Mouse (Mus musculus) layer of hippocampus, adult 18-20 months (tissue): ENCODE data around the gene Inip. TPM values are rescaled to one million over a fixed set of nuclear protein-coding genes. Genes with fewer than 3 reads are reported as not detected.
"Not testable (repeated sequence)": the region's sequence is repeated elsewhere in the genome, so short reads cannot be mapped to it uniquely, and the experiment has no call there.

Source experiments
- DNase-seq, 2 experiments: peaks; one replicate each; pipeline ENCODE4 v3.0.0; 2022; ENCODE audit warnings: low spot score in 2 of 2
- total RNA-seq, 2 experiments: library from RNA; stranded (reverse); gene quantifications; 2 replicates each; pipeline ENCODE4 v1.2.3; 2021

Gene Inip
- total RNA-seq, 2 experiments from 2014 or later, result 25.0 TPM

DNA sequence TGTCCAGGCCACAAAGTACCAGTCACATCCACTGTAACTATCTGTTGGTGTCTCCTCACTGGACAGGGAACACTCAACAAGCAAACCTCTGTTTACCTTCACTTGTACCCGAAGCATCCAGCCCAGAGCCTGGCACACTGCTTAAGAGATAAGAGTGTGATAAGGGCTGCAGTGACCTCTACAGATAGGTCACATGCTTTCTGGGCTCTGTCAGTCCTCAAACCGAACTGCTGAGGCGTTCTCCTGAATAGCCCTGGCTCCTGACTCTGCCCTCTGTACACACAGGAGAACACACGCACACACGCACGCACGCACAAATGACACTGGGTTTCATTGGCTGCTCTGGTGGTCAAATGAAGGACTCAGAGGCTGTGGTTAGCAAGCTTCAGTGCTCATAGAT is 12.7 kb upstream of the Inip start:
- DNase-seq, result no peak

DNA sequence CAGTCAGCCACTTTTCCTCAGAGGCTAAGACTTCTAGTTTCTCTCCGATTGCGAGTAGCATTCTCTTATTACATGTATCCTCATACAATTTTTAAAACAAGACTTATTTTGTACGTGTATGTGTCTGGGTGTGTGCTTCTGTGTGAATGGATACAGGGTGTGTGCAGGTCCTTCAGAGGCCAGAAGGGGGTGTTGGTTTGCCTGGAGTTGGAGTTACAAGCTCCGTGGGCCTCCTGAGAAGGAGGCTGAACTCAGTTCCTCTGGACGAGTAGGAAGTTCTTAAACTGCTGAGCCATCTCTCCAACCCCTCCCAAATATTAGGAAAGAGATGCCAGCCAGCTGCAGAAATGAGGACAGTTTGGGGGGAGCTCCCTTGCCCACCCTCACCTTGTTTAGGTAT is 7.0 kb upstream of the Inip start:
- DNase-seq, result no peak

DNA sequence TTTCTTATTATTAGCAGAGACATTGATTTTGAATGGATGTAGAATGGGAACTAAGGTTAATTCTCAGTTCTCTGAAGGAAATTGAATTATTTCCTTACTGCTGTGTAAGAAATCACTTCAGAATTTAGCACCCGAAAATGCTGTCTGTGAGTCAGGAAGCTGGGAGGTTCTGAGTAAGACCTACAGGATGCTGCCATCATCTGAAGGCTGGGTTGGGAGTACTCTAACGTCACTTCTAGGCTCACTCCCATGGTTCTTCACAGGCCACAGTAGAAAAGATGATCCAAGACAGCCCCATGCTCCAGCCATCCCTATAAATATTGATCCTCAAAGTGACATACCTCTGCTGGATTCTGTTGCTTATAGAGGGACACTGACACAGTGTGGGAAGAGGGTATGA is 6.1 kb upstream of the Inip start:
- no peak for DNase-seq

DNA sequence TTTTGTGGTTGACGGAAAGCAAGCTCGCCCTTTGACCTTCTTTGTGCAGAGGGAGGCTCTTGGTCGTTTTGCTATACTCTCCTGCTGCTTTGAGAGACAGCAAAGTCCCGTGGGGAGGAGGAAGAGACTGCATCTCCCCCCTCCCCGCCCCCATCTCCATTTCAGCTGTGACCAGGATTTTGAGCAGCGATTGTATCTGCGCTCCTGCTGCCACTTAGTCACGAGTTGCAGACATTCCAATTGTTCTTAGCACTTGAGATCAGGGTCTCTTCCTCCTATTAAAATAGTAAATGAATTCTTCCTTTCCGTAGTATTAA is 5.4 kb upstream of the Inip start:
- no peak for DNase-seq

DNA sequence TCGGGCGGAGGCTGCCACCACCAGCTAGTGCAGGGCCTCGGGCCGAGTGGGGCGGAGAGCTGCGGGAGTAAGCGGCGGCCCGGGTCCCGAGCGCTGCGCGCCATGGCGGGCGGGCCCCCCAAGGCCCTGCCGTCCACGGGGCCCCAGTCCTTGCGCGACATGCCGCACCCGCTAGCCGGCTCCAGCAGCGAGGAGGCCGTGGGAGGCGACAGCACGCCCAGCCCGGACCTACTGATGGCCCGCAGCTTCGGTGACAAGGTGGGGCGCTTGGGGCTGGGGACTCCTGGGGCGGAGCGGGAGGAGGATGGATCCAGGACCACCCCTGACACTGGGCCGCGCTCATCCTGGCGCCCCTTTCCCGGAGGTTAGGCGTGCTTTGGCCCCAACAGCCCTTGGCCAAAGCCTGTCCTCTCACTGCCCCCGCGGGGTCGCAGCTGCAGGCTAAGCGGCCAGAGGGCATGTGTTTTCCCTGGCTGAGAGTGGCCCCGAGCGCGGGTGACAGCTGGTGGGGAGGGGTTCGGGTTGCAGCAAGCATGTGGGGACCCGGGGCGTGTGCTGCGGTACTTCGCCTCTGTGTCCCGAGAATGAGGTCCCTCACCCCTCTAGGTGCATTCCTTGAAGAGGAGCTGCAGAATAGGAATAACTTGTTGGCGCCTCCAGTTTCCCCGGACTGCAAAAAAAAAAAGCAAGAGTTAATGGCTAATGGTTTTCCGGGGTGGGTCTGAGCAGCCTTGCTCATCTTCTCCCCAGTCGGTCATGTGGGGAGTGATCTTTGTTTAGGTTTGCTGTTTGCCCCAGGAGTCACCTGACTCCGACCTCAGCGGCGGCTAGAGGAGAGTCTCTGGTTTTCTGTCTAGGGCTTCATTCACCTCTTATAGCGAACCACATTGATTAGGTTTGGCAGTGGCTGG is 4.8 kb upstream of the Inip start:
- DNase-seq, result peak in 1 of 2 experiments; percentile 28

DNA sequence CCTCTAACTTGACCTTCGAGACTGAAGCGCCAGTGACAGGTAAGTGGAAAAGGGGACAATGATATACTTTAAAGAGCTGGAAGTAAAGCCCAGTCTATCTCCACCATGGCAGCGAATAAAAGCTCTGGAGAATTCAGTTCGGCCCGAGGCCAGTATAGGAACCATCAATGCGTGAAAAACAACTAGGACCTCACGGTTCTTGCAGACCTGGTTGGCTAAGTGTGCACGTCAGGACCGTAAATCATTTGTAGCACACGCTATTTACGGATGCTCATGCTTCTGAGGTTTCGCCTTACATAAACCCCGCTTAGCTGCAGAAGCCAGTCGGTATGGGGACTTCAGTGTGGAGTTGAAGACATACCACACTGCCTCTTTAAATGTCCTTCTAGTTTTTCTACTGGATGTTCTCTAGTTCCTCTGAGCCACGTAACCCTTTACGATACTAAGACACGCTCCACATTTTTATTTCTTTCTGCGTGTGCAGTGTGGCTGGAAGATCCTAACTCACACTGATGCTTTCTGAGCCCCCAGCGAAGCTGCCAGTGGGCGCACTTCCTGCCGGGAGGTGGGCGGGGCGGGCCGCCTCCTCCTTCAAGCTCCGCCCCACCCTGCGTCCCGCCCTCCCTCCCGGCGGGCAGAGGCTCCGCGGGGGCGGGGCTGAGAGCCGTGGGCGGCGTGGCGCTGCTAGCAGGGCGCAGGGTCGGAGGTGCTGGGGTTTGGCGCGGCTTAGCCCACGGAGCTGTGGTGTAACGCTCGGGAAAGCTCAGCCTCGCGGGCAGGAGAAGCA is 4.0 kb upstream of the Inip start, which contains the start of gene Snx30:
Gene Snx30 (plus strand): TSS at position 660 of the 787 bp plus-strand sequence.
- DNase-seq, result peak; percentile 89 to 94

DNA sequence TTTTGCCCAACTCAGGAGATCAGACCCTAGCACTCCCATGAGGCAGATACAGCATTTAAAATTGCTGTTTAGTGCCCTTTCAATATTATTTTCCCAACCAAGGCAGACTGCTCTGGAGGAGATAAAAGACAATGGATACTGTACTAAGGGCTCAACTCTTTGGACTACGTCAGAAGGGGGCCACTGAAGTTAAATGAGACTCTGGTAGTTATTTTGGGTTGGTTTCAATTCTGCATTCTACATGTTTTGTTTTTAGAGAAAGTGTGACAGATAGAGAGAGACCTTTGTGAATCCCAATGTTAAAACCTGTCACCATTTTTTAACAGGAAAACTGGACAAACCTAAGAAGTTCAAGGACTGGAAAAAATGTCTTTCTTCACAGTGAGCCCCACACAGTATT is 3.4 kb upstream of the Inip start:
- DNase-seq, result no peak

DNA sequence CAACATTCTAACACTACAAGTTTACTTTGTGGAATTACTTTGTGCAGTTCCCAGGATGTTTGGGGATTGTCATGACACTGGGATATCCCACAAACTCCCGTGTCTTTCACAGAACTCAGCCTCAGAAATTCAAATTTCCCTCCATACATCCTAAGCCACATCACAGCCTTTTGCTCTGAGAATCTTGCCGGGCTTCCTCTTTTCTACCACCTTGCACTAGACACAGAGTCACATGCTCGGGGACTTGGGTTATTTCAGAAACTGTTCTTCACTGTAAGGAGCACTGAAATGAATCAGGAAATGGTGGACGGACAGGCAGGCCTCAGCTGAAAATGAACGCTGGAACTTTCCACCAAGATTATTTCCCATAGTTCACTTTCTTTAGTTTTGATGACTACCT is 2.0 kb upstream of the Inip start:
- DNase-seq, result no peak

DNA sequence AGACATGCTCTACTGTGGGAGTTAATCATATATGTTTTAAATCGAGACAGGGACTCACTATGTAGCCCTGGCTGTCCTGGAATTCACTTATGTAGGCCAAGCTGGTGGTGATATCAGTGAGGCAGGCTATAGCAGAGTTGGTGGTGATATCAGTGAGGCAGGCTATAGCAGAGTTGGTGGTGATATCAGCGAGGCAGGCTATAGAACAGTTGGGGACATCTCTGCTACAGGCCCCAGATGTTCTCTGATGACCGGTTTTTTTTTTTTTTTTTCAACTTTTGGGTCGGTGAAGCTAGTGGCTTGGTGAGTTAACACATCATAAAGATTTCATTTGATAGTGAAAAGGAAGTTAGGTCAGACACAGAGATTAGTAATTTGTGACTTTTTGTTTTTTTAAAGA is 1.4 kb upstream of the Inip start:
- no peak for DNase-seq

DNA sequence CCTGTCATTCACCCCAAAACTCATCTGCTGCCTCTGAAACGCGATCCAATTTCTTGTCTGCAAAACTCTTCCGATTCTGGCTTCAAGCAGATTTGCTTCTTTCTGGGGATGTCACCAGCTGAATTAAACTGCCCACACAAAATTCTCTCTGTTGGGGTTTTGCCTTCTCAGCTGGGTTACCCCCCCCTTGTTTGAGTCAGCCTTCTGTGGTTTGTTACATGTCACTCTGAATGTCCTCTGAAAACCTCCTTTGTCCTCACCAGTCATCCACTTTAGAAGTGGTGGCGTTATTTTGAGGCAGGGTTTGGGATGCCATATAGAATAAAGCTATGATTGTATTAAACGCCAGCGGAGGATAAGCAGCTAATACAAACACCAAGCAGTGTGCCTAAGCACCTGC is 718 bp upstream of the Inip start:
- DNase-seq, result peak in 1 of 2 experiments; percentile 55

DNA sequence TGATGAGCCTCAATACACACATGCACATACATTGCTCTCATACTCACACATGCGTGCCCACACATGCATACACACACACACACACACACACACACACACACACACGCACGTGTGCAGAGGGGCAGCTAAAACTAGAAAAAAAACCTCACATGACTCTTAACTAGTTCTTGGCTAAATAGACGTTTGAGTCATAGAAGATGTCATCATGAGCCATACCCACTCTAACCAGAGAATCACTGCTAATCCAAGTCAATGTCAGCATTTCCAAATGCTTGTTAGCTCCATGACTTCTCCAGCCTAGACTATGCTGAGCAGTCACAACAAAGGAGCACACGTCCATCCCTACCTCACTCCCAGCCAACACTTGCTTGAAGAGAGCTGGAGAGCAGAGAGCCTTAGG is 1.2 kb downstream of the Inip start:
- no peak for DNase-seq

DNA sequence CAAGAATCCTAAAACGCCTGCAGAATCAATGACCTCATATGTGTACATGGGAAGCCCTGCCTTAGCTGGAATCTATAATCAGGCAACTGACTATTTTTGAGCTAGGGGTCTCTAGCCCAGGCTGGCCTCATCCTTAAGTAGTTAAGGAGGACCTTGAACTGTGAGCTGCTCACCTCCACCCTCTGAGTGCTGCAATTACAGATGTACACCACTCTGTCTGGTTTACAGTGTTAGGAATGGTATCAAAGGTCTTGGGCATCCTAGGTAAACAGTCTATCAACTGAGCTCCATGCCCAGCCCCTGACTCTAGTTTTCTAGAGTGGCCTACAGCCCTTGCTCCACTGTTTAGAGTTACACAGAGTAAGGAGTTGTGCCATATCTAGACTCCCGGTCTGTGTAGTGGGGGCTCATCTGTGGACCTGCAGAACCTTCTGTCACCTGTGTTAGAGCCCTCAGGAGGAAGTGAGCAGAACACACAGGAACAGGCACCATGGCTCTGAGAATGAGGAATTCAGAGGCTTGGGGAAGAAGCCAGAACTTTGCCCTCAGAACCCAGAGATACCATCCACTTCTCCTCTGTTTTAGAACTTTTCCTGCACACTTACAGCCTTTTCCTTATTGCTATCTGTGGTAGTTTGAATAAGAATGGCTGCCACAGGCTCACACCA is 5.5 kb downstream of the Inip start:
- DNase-seq, result no peak

DNA sequence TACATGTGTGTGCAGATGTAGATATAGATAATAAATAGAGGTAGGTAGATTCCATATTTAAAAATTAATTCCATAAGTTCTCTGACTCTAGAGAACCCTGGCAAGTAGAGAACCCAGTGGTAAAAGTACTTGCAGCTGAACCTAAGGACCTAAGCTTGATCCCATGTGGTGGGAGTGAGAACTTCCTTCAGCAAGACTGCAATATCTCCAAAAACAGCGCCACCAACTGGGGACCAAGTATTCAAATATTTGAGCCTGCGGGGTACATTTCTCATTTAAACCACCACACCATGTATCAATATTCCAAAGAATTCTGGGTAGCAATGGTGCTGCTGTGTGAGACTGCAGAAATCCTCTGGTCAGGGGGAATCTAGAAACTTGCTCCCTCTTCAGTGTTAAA is 7.3 kb downstream of the Inip start:
- no peak for DNase-seq

DNA sequence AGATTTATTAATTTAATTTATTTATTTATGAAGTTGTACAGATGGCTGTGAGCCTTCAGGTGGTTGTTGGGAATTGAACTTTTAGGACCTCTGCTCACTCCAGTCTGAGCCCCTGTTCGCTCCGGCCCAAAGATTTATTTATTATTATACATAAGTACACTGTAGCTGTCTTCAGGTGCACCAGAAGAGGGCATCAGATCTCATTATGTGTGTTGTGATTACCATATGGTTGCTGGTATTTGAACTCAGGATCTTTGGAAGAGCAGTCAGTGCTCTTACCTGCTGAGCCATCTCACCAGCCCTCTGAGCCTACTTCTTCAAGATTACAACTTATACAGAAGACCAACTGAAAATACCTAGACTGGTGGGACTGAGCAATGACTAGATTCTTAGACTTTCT is 7.8 kb downstream of the Inip start:
- DNase-seq, result not testable (repeated sequence)

DNA sequence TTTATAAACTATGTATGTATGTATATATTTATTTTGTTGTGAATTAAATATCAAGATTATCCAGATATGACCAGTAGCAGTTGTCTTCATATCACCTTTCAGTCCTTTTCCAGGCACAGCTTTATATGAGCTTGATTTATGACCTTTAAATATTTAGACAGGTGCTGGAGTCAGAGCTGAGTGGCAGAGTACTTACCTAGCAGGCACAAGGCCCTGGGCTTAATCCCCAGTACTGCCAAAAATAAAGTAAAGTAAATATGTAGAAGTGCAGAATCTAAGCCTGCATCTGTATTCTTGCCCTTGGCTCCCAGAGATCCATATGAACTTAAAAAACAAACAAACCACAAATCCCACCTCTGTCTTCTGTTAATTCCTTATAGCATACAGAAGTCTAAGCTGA is 12.4 kb downstream of the Inip start:
- DNase-seq, result no peak

DNA sequence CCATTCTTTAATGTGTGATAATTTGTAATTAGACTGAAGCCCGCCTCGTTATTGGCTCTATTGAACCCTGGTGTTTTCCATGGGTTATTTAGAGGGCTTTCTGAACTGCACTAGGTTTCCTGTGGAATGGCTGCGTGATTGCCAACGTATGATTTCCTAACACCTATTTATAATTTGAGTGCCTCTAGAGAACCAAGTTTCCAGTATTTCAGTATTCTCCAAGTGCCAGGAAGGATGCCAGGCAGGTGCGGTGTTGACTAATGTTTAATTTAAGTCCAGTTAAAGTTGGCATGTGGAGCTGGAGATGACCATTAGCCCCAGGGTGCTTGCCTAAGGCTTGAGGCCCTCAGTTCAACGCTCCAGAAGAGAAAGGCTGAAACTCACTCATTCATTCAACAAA is 14.3 kb downstream of the Inip start:
- DNase-seq, result no peak

DNA sequence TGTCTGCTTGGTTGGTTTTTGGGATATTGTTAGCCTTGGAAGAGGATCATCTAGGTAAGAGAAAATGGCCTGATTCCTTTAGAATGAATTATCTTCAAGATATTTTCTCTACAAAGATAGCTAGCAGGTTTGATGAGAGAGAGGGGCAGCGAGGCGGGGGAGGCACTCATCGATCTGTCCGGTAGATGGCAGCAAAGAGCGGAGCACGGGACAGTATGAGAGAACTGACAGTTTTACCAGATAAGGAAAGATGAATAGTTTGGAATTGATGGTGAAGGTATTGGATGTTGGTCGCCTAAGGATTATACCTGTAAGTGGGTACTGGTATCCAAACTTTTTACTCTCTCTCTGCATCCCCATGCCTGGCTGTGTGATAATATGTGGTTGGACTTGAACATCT is 14.7 kb downstream of the Inip start:
- DNase-seq, result peak; percentile 46 to 87

DNA sequence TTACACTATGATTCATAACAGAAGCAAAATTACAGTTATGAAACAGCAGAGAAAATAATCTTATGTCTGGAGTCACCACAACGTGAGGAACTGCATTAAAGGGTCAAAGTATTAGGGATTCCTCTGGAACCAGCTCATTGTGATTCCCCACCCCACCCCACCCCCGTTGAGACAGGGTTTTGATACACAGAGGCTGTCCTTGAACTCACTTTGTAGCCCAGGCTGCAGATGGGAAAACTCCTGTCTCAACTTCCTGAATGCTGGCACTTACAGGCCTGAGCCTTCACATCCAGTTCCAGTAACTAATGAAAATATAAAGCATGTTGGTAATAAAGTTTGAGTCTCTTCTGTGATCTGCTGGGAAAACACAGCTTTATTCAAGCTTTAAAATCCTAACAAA is 16.0 kb downstream of the Inip start:
- no peak for DNase-seq

DNA sequence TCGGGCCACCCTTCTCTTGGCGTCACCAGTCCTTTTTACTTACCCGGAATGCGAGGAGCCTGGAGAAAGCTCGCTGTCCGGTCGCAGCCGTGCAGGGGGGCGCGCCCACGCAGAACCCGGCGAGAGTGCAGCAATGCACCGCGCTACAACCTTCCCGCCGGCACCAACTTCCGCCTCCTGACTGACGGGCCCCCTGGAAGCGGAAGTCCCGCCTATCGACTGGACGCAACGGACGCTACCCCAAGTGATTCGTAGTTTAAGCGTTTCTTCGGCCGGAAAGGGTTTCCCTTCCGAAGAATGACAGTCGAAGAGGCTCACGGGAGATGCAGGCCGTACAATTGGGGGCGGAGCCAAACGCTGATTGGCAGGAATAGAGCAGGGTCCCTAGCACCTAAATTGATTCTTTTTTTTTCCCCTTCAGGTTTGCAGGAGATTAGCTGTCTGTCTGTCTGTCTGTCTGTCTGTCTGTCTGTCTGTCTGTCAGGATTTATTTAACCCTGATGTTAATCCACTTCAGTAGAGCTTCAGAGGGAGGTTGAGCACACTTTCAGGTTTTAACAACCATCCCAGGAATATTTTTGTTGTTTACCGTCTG is 17.6 kb downstream of the Inip start:
- peak; percentile 95 to 97 for DNase-seq

DNA sequence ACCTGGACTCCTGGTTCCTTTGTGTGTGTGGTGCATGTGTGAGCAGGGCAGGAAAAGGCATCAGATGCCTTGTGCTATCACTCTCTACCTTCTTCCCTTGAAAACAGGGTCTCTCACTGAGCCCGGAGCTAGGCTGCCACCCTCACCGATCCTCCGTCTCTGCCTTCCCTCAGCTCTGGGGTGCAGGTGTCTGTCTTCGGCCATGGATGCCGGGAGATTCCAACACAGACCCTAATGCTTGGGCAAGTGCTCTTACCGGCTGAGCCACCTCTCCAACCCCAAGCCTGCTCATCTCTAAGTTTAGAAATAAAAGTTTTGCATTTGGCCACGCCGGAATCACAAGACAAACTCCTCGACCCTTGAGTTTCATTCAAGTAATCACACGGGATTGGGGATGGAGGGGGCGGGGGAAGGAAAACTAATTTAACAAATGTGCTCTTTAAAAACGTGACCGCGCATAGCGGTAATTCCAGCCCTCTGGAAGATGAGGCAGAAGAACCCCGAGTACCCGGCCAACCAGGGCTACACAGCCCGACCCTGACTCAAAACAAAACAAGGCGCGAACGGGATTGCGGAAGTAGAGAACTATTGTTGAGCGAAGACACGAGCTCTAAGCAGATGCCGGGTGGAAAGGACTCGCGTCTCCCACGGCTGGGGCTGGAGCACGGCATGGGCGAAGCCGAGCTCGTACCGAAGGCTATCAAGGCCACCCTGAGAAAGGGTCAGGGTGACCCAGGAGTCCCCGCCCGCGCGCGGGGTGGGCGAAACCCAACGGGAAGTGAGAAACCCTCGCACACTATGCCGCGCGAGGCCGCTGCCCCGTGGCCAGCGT is 18.3 kb downstream of the Inip start:
- DNase-seq, result no peak

DNA sequence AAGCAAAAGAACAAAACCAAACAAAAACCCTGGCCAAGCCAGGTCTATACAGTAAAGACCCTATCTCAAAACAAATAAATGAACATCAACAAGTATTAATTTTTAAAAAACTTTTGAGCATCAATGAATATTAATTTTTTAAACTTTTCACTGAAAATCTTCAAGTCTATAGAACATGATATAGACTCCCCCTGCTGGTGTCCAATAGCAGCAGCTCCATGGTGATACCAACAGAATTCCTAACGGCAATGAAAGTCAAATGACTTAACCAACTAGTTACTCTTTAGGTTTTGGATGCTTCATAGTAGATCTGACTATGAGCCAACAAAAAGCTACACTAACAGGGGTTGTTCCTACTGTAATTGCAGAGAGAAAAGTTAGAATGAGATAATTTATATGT is 20.8 kb downstream of the Inip start:
- DNase-seq, result peak in 1 of 2 experiments; percentile 51
